Mouse (Mus musculus): ENCODE results near the gene Pdia6. TPM values are rescaled to one million over a fixed set of nuclear protein-coding genes. Genes with fewer than 3 reads are reported as not detected.

Pdia6 gene
- total RNA-seq, 1 experiment from 2014 or later: 156 TPM

- no peak for DNase-seq
Measured at GRCm38 (mm10) chr12:17264826-17265225, 1.5 kb upstream of the Pdia6 start.

GRCm38 (mm10) chr12:17266673-17266990 lies 287 bp downstream of the Pdia6 start:
- DNase-seq: no peak

- DNase-seq: no peak
Measured at GRCm38 (mm10) chr12:17267316-17267715, 971 bp downstream of the Pdia6 start.

GRCm38 (mm10) chr12:17271272-17271671 lies 4.9 kb downstream of the Pdia6 start:
- DNase-seq: peak; percentile 45

- no peak for DNase-seq
Measured at GRCm38 (mm10) chr12:17273841-17274240, 7.5 kb downstream of the Pdia6 start.

GRCm38 (mm10) chr12:17288496-17288895 lies 22.2 kb downstream of the Pdia6 start:
- peak; percentile 18 for DNase-seq

GRCm38 (mm10) chr12:17289060-17289459 lies 22.7 kb downstream of the Pdia6 start:
- peak; percentile 60 for DNase-seq

- DNase-seq: no peak
Measured at GRCm38 (mm10) chr12:17289913-17290312, 23.6 kb downstream of the Pdia6 start.

- no peak for DNase-seq
Measured at GRCm38 (mm10) chr12:17290569-17290968, 24.2 kb downstream of the Pdia6 start.

GRCm38 (mm10) chr12:17296899-17297298 lies 30.6 kb downstream of the Pdia6 start:
- DNase-seq: no peak

GRCm38 (mm10) chr12:17299902-17300301 lies 33.6 kb downstream of the Pdia6 start:
- DNase-seq: no peak

GRCm38 (mm10) chr12:17305445-17305844 lies 39.1 kb downstream of the Pdia6 start:
- peak; percentile 79 for DNase-seq

GRCm38 (mm10) chr12:17308246-17308645 lies 41.9 kb downstream of the Pdia6 start:
- no peak for DNase-seq

- no peak for DNase-seq
Measured at GRCm38 (mm10) chr12:17310852-17311839, 44.8 kb downstream of the Pdia6 start.

- DNase-seq: no peak
Measured at GRCm38 (mm10) chr12:17316096-17316495, 49.8 kb downstream of the Pdia6 start.

- DNase-seq: no peak
Measured at GRCm38 (mm10) chr12:17317970-17318369, 51.6 kb downstream of the Pdia6 start.

- no peak for DNase-seq
Measured at GRCm38 (mm10) chr12:17318453-17318852, 52.1 kb downstream of the Pdia6 start.

GRCm38 (mm10) chr12:17324549-17325470 lies 58.5 kb downstream of the Pdia6 start:
- DNase-seq: peak; percentile 74

- DNase-seq: no peak
Measured at GRCm38 (mm10) chr12:17329259-17329658, 62.9 kb downstream of the Pdia6 start, which contains the start of gene Atp6v1c2. Atp6v1c2 (minus strand) TSS chr12:17329359.

GRCm38 (mm10) chr12:17333459-17333858 lies 67.1 kb downstream of the Pdia6 start:
- DNase-seq: no peak

All from adrenal gland, postnatal 25 days (tissue).